Mouse (Mus musculus): ENCODE measurements around the gene Prepl. TPM values are rescaled to one million over a fixed set of nuclear protein-coding genes. Genes with fewer than 3 reads are reported as not detected.

Gene Prepl
- polyA plus RNA-seq, 1 experiment from 2014 or later = 129 TPM

GRCm38 (mm10) chr17:85098677-85099323 lies 8.8 kb upstream of the Prepl start:
- H3K27ac ChIP-seq (replicated peaks; ENCODE audit: low read depth, low read length) = no peak overlapping the region
- peaks cover 8% of the 10 kb centered on the region for H3K9me3 ChIP-seq (ENCODE audit: control insufficient read depth, low read length)
- H3K36me3 ChIP-seq (ENCODE audit: control insufficient read depth, insufficient read depth, low read length) = peaks cover 17% of the 10 kb centered on the region
- no peak overlapping the region for H3K4me3 ChIP-seq (replicated peaks; ENCODE audit: low read depth, low read length)
- no peak for DNase-seq
- no peak overlapping the region for H3K4me2 ChIP-seq (ENCODE audit: low read length)
- H3K4me1 ChIP-seq (ENCODE audit: control insufficient read depth, insufficient read depth, low read length) = 0 out of 2 replicates have a peak, but pooled peaks cover 4% of the 10 kb centered on the region
- ATAC-seq (ENCODE audit: low FRiP score, low TSS enrichment) = no peak
- H3K9ac ChIP-seq (replicated peaks; ENCODE audit: low read length) = no peak overlapping the region
- no peaks in the 10 kb centered on the region for H3K27me3 ChIP-seq (ENCODE audit: control insufficient read depth, insufficient read depth, low read length)
- WGBS = 95% methylated on average over 7 of the region's 7 CpGs

- no peak overlapping the region for H3K4me2 ChIP-seq (ENCODE audit: low read length)
- H3K4me1 ChIP-seq (ENCODE audit: control insufficient read depth, insufficient read depth, low read length) = no peaks in the 10 kb centered on the region
- 98% methylated on average over 3 of the region's 3 CpGs for WGBS
- H3K36me3 ChIP-seq (ENCODE audit: control insufficient read depth, insufficient read depth, low read length) = peaks cover 17% of the 10 kb centered on the region
- no peak overlapping the region for H3K4me3 ChIP-seq (replicated peaks; ENCODE audit: low read depth, low read length)
- H3K9me3 ChIP-seq (ENCODE audit: control insufficient read depth, low read length) = peaks cover 8% of the 10 kb centered on the region
- no peaks in the 10 kb centered on the region for H3K27me3 ChIP-seq (ENCODE audit: control insufficient read depth, insufficient read depth, low read length)
- H3K27ac ChIP-seq (replicated peaks; ENCODE audit: low read depth, low read length) = no peak overlapping the region
- ATAC-seq (ENCODE audit: low FRiP score, low TSS enrichment) (no peak), DNase-seq (no peak)
- no peak overlapping the region for H3K9ac ChIP-seq (replicated peaks; ENCODE audit: low read length)
Observed at GRCm38 (mm10) chr17:85096396-85096795, 6.4 kb upstream of the Prepl start.

GRCm38 (mm10) chr17:85091762-85092161 lies 1.7 kb upstream of the Prepl start:
- Histone ChIP-seq H3K27ac (replicated peaks; ENCODE audit: low read depth, low read length) (no peak overlapping the region), H3K4me2 (ENCODE audit: low read length) (peak overlapping the region; percentile 83), H3K9me3 (ENCODE audit: control insufficient read depth, low read length) (no peaks in the 10 kb centered on the region), H3K27me3 (ENCODE audit: control insufficient read depth, insufficient read depth, low read length) (no peaks in the 10 kb centered on the region), H3K4me1 (ENCODE audit: control insufficient read depth, insufficient read depth, low read length) (peaks cover 16% of the 10 kb centered on the region), H3K9ac (replicated peaks; ENCODE audit: low read length) (no peak overlapping the region), H3K4me3 (replicated peaks; ENCODE audit: low read depth, low read length) (no peak overlapping the region), H3K36me3 (ENCODE audit: control insufficient read depth, insufficient read depth, low read length) (no peaks in the 10 kb centered on the region)
- ATAC-seq (ENCODE audit: low FRiP score, low TSS enrichment) = no peak
- DNase-seq = no peak
- WGBS = 92% methylated on average over 6 of the region's 6 CpGs

DNA sequence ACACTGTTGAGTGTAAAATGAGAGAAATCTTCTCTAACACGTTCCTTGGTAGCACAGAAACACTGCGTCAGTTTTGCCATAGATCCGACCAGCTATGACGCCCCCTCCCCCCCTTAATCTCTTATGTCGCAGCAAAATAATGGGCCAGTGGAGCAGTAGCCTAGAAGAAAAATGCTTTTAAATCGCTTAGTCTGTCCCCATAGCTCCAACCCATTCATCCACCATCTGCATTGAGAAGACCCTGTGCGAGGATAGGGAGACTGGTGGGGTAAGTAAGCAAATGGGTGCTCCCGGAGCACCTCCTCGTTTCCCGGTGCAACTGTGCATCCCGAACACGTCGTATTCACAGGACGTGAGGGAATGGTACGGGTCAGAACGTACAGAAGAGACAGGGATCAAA lies 420 bp downstream of the Prepl start:
- Histone ChIP-seq H3K4me1 (ENCODE audit: control insufficient read depth, insufficient read depth, low read length) (peaks cover 16% of the 10 kb centered on the region), H3K9me3 (ENCODE audit: control insufficient read depth, low read length) (no peaks in the 10 kb centered on the region), H3K27me3 (ENCODE audit: control insufficient read depth, insufficient read depth, low read length) (no peaks in the 10 kb centered on the region), H3K27ac (replicated peaks; ENCODE audit: low read depth, low read length) (peak overlapping the region; percentile 89), H3K9ac (replicated peaks; ENCODE audit: low read length) (peak overlapping the region; percentile 72), H3K4me3 (replicated peaks; ENCODE audit: low read depth, low read length) (peak overlapping the region; percentile 89), H3K4me2 (ENCODE audit: low read length) (peak overlapping the region; percentile 83), H3K36me3 (ENCODE audit: control insufficient read depth, insufficient read depth, low read length) (no peaks in the 10 kb centered on the region)
- ATAC-seq (ENCODE audit: low FRiP score, low TSS enrichment) = no peak
- DNase-seq = peak; percentile 65
- 1% methylated on average over 16 of the region's 16 CpGs for WGBS

DNA sequence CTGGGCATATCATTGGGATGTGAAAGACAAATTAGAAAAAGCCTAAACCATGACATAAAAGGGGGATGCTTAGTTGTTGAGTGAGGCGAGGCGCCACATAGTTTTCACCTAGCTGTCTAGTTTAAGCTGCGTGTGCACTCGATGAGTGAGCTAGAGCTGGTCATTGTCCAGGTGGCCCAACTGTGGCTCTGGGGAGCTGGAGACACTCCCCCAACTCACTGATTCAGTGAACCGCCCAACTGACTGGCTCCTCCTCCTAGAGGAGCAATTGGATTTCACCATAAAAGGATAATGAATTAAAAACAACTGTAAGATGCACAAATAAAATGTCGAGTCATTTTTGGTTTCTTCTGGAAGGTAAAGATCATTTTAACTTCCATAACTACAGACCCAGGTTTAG lies 1.0 kb downstream of the Prepl start:
- Histone ChIP-seq H3K27ac (replicated peaks; ENCODE audit: low read depth, low read length) (no peak overlapping the region), H3K4me2 (ENCODE audit: low read length) (peak overlapping the region; percentile 83), H3K4me3 (replicated peaks; ENCODE audit: low read depth, low read length) (peak overlapping the region; percentile 89), H3K4me1 (ENCODE audit: control insufficient read depth, insufficient read depth, low read length) (peaks cover 16% of the 10 kb centered on the region), H3K9me3 (ENCODE audit: control insufficient read depth, low read length) (no peaks in the 10 kb centered on the region), H3K9ac (replicated peaks; ENCODE audit: low read length) (peak overlapping the region; percentile 72; the same call in 1 of the 2 replicates), H3K36me3 (ENCODE audit: control insufficient read depth, insufficient read depth, low read length) (no peaks in the 10 kb centered on the region), H3K27me3 (ENCODE audit: control insufficient read depth, insufficient read depth, low read length) (no peaks in the 10 kb centered on the region)
- WGBS = 48% methylated on average over 6 of the region's 6 CpGs
- no peak for ATAC-seq (ENCODE audit: low FRiP score, low TSS enrichment)
- no peak for DNase-seq

DNA sequence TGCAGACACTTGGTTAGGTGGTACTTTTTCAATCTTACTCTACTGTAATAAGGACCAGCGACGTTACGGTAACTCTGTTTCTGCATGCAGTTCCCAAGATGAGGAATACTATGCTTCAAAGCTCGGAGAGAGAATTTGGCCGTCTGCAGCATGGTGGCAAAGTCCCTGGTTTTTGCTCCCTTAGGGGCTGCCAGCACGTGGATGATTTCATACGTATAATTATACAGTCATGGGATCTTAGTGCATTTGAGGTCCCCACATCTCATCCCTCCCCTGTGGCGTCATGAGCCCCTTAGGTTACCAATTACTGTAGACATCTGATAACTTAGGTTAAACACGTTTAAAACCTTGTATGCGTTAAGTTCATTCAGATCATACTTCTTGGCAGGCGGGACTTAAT lies 1.6 kb downstream of the Prepl start:
- Histone ChIP-seq H3K9ac (replicated peaks; ENCODE audit: low read length) (no peak overlapping the region), H3K9me3 (ENCODE audit: control insufficient read depth, low read length) (no peaks in the 10 kb centered on the region), H3K4me1 (ENCODE audit: control insufficient read depth, insufficient read depth, low read length) (peaks cover 16% of the 10 kb centered on the region), H3K27ac (replicated peaks; ENCODE audit: low read depth, low read length) (no peak overlapping the region), H3K27me3 (ENCODE audit: control insufficient read depth, insufficient read depth, low read length) (no peaks in the 10 kb centered on the region), H3K36me3 (ENCODE audit: control insufficient read depth, insufficient read depth, low read length) (no peaks in the 10 kb centered on the region), H3K4me3 (replicated peaks; ENCODE audit: low read depth, low read length) (no peak overlapping the region), H3K4me2 (ENCODE audit: low read length) (peak overlapping the region; percentile 83)
- ATAC-seq (ENCODE audit: low FRiP score, low TSS enrichment) (no peak), DNase-seq (no peak)
- 81% methylated on average over 11 of the region's 11 CpGs for WGBS

DNA sequence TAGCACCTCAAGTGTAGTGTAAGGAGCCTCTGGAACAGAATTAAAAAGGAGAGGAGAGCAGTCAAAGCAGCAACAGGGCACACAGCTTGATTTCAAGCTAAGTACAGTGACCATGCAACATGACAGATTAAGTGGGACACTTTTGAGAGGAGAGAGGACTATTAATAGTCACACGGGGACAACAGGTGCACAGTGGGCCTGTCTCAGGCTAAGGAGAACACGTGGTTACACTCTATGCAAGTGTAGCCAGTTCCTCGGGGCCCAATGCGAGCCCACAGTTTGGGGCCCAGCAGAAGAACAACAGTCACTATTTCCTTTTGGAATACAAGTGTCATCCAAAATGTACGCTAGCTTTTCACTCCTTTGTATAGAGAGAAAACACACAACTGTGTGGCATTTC lies 2.5 kb downstream of the Prepl start:
- H3K9me3 ChIP-seq (ENCODE audit: control insufficient read depth, low read length) = no peaks in the 10 kb centered on the region
- ATAC-seq (ENCODE audit: low FRiP score, low TSS enrichment) (no peak), DNase-seq (no peak)
- peaks cover 16% of the 10 kb centered on the region for H3K4me1 ChIP-seq (ENCODE audit: control insufficient read depth, insufficient read depth, low read length)
- no peak overlapping the region for H3K4me2 ChIP-seq (ENCODE audit: low read length)
- no peak overlapping the region for H3K27ac ChIP-seq (replicated peaks; ENCODE audit: low read depth, low read length)
- peaks cover 3% of the 10 kb centered on the region; the same call in 1 of the 2 replicates for H3K36me3 ChIP-seq (ENCODE audit: control insufficient read depth, insufficient read depth, low read length)
- H3K27me3 ChIP-seq (ENCODE audit: control insufficient read depth, insufficient read depth, low read length) = no peaks in the 10 kb centered on the region
- 92% methylated on average over 5 of the region's 5 CpGs for WGBS
- no peak overlapping the region for H3K9ac ChIP-seq (replicated peaks; ENCODE audit: low read length)
- H3K4me3 ChIP-seq (replicated peaks; ENCODE audit: low read depth, low read length) = no peak overlapping the region

DNA sequence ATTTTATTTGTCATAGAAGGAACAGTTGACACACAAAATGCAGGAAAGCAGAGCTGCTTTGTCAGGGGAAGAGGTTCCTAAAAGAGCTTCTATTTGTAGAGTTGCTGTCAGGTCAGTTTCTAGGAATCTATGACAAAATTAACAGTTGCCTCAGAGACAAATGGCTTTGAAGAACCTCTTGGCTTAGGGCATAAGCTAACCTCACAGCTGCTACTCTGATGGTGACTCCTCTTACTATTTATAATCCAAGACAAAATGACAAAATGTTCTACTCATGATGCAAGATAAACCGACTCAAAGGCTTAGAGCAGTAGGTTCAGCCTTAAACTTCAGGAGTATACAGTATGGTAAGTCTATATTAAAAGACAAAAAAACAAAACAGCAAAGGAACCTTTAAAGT lies 3.5 kb downstream of the Prepl start:
- H3K27ac ChIP-seq (replicated peaks; ENCODE audit: low read depth, low read length) = no peak overlapping the region
- no peak for DNase-seq
- WGBS = 89% methylated on average over 1 of the region's 1 CpGs
- no peak for ATAC-seq (ENCODE audit: low FRiP score, low TSS enrichment)
- H3K27me3 ChIP-seq (ENCODE audit: control insufficient read depth, insufficient read depth, low read length) = no peaks in the 10 kb centered on the region
- H3K4me2 ChIP-seq (ENCODE audit: low read length) = no peak overlapping the region
- peaks cover 16% of the 10 kb centered on the region for H3K4me1 ChIP-seq (ENCODE audit: control insufficient read depth, insufficient read depth, low read length)
- H3K9ac ChIP-seq (replicated peaks; ENCODE audit: low read length) = no peak overlapping the region
- peaks cover 3% of the 10 kb centered on the region; the same call in 1 of the 2 replicates for H3K36me3 ChIP-seq (ENCODE audit: control insufficient read depth, insufficient read depth, low read length)
- no peak overlapping the region for H3K4me3 ChIP-seq (replicated peaks; ENCODE audit: low read depth, low read length)
- no peaks in the 10 kb centered on the region for H3K9me3 ChIP-seq (ENCODE audit: control insufficient read depth, low read length)

- Histone ChIP-seq H3K9ac (replicated peaks; ENCODE audit: low read length) (no peak overlapping the region), H3K4me2 (ENCODE audit: low read length) (no peak overlapping the region), H3K4me1 (ENCODE audit: control insufficient read depth, insufficient read depth, low read length) (peaks cover 13% of the 10 kb centered on the region), H3K27ac (replicated peaks; ENCODE audit: low read depth, low read length) (no peak overlapping the region), H3K9me3 (ENCODE audit: control insufficient read depth, low read length) (no peaks in the 10 kb centered on the region), H3K27me3 (ENCODE audit: control insufficient read depth, insufficient read depth, low read length) (no peaks in the 10 kb centered on the region), H3K4me3 (replicated peaks; ENCODE audit: low read depth, low read length) (no peak overlapping the region), H3K36me3 (ENCODE audit: control insufficient read depth, insufficient read depth, low read length) (peaks cover 10% of the 10 kb centered on the region)
- ATAC-seq (ENCODE audit: low FRiP score, low TSS enrichment) (no peak), DNase-seq (no peak)
- WGBS = 97% methylated on average over 2 of the region's 2 CpGs
Observed at GRCm38 (mm10) chr17:85085335-85085734, 4.7 kb downstream of the Prepl start.

All from midbrain, embryonic 14.5 days (tissue).